In the genomic region with DNA sequence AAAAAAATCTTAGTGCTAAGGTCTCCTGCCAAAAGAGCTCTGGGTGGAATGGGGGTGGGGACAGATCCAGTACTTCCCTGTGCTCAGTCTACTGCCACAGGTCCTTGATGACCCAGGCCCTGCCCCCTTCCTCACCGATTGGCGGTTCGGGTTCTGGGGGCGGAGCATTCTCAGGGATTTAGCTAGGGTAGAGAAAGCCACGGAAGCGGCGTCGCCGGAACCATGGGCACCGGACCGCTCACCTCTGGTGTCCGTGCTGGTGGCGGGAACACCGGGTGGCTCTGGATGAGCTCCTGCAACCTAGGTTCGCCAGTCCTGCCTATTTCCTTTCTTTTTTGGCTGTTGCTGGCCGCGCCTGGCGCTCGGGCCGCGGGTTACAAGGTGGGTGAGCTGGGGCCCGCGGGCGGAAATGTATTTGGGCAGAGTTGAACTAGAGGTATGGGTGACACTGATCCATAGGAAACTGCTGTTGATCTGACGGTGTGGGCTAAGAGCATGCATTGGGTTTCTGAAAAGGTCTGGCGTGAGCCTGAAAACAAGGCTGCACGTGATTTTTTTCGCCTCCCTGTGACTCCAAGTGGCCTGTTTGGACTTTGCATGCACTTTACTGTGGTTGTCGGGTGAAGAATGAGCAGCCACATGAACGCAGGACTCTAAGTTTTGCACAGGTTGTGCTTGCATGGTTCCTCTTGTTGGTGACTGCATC, we compare ENCODE assay signal across 7 mouse cellular contexts. TPM values are rescaled to one million over a fixed set of nuclear protein-coding genes. Genes with fewer than 3 reads are reported as not detected.
DNase-seq lines count a peak whose midpoint lies in the region; ATAC-seq and TF ChIP-seq lines count a peak whose summit lies in the region.

A gene (plus strand): TSS at position 163 of the 706 bp plus-strand sequence.

- WGBS in embryonic facial prominence, embryonic 11.5 days = 1% methylated on average over 30 of the region's 30 CpGs
- under 1% methylated on average over 30 of the region's 30 CpGs for WGBS in kidney, adult 2 months
- 2% methylated on average over 30 of the region's 30 CpGs for WGBS in limb, embryonic 12.5 days
- under 1% methylated on average over 30 of the region's 30 CpGs for WGBS in midbrain, embryonic 15.5 days
- WGBS in spleen, adult 2 months = 1% methylated on average over 30 of the region's 30 CpGs

- H3K27ac ChIP-seq in embryonic facial prominence, embryonic 11.5 days (replicated peaks; ENCODE audit: low read depth, low read length) = no peak within 1 kb of the TSS
- H3K27ac ChIP-seq in kidney, adult 2 months (ENCODE audit: insufficient read depth, low read depth, low read length) = peak within 1 kb of the TSS; percentile 48
- 0 out of 2 replicates have a peak within 1 kb of the TSS, but pooled peaks have one; percentile 35 for H3K27ac ChIP-seq in limb, embryonic 12.5 days
- H3K27ac ChIP-seq in midbrain, embryonic 15.5 days = no peak within 1 kb of the TSS
- H3K27ac ChIP-seq in spleen, adult 2 months (ENCODE audit: insufficient read depth, low read length) = peak within 1 kb of the TSS; percentile 84

- peaks cover 2% of the 10 kb centered on the region; the same call in 1 of the 2 replicates for H3K36me3 ChIP-seq in embryonic facial prominence, embryonic 11.5 days (replicated peaks; ENCODE audit: control insufficient read depth, insufficient read depth, low read depth, low read length)
- H3K36me3 ChIP-seq in kidney, adult 2 months (ENCODE audit: control insufficient read depth, insufficient read depth, low read length) = no peaks in the 10 kb centered on the region
- H3K36me3 ChIP-seq in limb, embryonic 12.5 days = peaks cover 37% of the 10 kb centered on the region
- peaks cover 7% of the 10 kb centered on the region; the same call in 1 of the 2 replicates for H3K36me3 ChIP-seq in midbrain, embryonic 15.5 days (replicated peaks)
- H3K36me3 ChIP-seq in spleen, adult 2 months (ENCODE audit: control insufficient read depth, insufficient read depth, low read length) = peaks cover 20% of the 10 kb centered on the region

- peak; percentile 96 for DNase-seq in adrenal gland, postnatal 14 days
- DNase-seq in embryonic facial prominence, embryonic 11.5 days (ENCODE audit: low spot score) = peak; percentile 81
- DNase-seq in heart, adult 11 months = peak; percentile 100
- DNase-seq in kidney, adult 2 months = peak; percentile 98
- peak; percentile 75 to 89 for DNase-seq in spleen, adult 2 months (ENCODE audit: low read depth in 1 of 2, low spot score in 2 of 2)

- no peaks in the 10 kb centered on the region; the same call in 1 of the 2 replicates for H3K4me1 ChIP-seq in embryonic facial prominence, embryonic 11.5 days (ENCODE audit: control insufficient read depth, insufficient read depth, low read length)
- peaks cover 15% of the 10 kb centered on the region for H3K4me1 ChIP-seq in kidney, adult 2 months (ENCODE audit: control insufficient read depth, insufficient read depth, low read length)
- peaks cover 28% of the 10 kb centered on the region for H3K4me1 ChIP-seq in limb, embryonic 12.5 days (replicated peaks)
- peaks cover 37% of the 10 kb centered on the region for H3K4me1 ChIP-seq in midbrain, embryonic 15.5 days
- H3K4me1 ChIP-seq in spleen, adult 2 months (ENCODE audit: control insufficient read depth, insufficient read depth, insufficient read length) = peaks cover 25% of the 10 kb centered on the region; the same call in 1 of the 2 replicates

- TF ChIP-seq POLR2A in kidney, adult 2 months (IDR thresholded peaks at IDR 0.05; ENCODE audit: low read depth, low read length) = peak; percentile 87
- TF ChIP-seq POLR2A in spleen, adult 2 months (IDR thresholded peaks at IDR 0.05; ENCODE audit: low read depth, low read length) = peak; percentile 93

- no peaks in the 10 kb centered on the region for H3K27me3 ChIP-seq in embryonic facial prominence, embryonic 11.5 days (ENCODE audit: control insufficient read depth, insufficient read depth, low read length)
- H3K27me3 ChIP-seq in kidney, adult 2 months (replicated peaks; ENCODE audit: control insufficient read depth, insufficient read depth, low read length) = no peaks in the 10 kb centered on the region
- H3K27me3 ChIP-seq in limb, embryonic 12.5 days = no peaks in the 10 kb centered on the region
- H3K27me3 ChIP-seq in midbrain, embryonic 15.5 days (replicated peaks) = no peaks in the 10 kb centered on the region
- H3K27me3 ChIP-seq in spleen, adult 2 months (ENCODE audit: control insufficient read depth, insufficient read depth, low read length) = no peaks in the 10 kb centered on the region

- peak within 1 kb of the TSS; percentile 53 for H3K4me3 ChIP-seq in embryonic facial prominence, embryonic 11.5 days (ENCODE audit: low read depth, low read length)
- H3K4me3 ChIP-seq in kidney, adult 2 months (ENCODE audit: insufficient read depth, low read depth, low read length) = peak within 1 kb of the TSS; percentile 59
- peak within 1 kb of the TSS; percentile 66 for H3K4me3 ChIP-seq in limb, embryonic 12.5 days (replicated peaks)
- H3K4me3 ChIP-seq in midbrain, embryonic 15.5 days = peak within 1 kb of the TSS; percentile 68
- H3K4me3 ChIP-seq in spleen, adult 2 months (ENCODE audit: extremely low read depth, insufficient read depth, insufficient read length) = peak within 1 kb of the TSS; percentile 75

- peak; percentile 66 for ATAC-seq in embryonic facial prominence, embryonic 11.5 days (replicated peaks; ENCODE audit: insufficient number of reproducible peaks, low FRiP score, low TSS enrichment, low read depth)
- ATAC-seq in limb, embryonic 12.5 days (ENCODE audit: insufficient number of reproducible peaks, insufficient read depth, low FRiP score, low TSS enrichment, low read depth) = peak; percentile 57; the same call in 1 of the 2 replicates
- peak; percentile 85 for ATAC-seq in midbrain, embryonic 15.5 days (replicated peaks)

- TF ChIP-seq CTCF in kidney, adult 2 months (conservative IDR thresholded peaks at IDR 0.05; ENCODE audit: insufficient read depth, insufficient read length, low read depth, low read length) = peak; percentile 44
- no peak for TF ChIP-seq CTCF in spleen, adult 2 months (IDR thresholded peaks at IDR 0.05; ENCODE audit: extremely low read depth, insufficient read depth, insufficient read length, insufficient replicate concordance)

- H3K4me2 ChIP-seq in embryonic facial prominence, embryonic 11.5 days (ENCODE audit: low read depth, low read length) = peak within 1 kb of the TSS; percentile 60
- H3K4me2 ChIP-seq in limb, embryonic 12.5 days = peak within 1 kb of the TSS; percentile 85
- peak within 1 kb of the TSS; percentile 98 for H3K4me2 ChIP-seq in midbrain, embryonic 15.5 days

- peak within 1 kb of the TSS; percentile 68 for H3K9ac ChIP-seq in embryonic facial prominence, embryonic 11.5 days (replicated peaks; ENCODE audit: low read length)
- peak within 1 kb of the TSS; percentile 70 for H3K9ac ChIP-seq in limb, embryonic 12.5 days (replicated peaks)
- peak within 1 kb of the TSS; percentile 65 for H3K9ac ChIP-seq in midbrain, embryonic 15.5 days

- H3K9me3 ChIP-seq in embryonic facial prominence, embryonic 11.5 days (replicated peaks; ENCODE audit: control insufficient read depth, low read length) = no peaks in the 10 kb centered on the region
- H3K9me3 ChIP-seq in limb, embryonic 12.5 days = no peaks in the 10 kb centered on the region
- H3K9me3 ChIP-seq in midbrain, embryonic 15.5 days = no peaks in the 10 kb centered on the region

RNA-seq across cellular contexts. Expression of the gene that starts here (rescaled TPM):
- 49.8 and 56.3 TPM in 2 replicates for total RNA-seq in adrenal gland, postnatal 14 days (2021)
- 19.5 and 21.9 TPM in 2 replicates for polyA plus RNA-seq in embryonic facial prominence, embryonic 11.5 days (2014; fragmentation: Nextera tagmentation; extraction: Ambion mirVana)
- polyA plus RNA-seq in kidney, adult 2 months (2012; rRNA removed) = 111 and 116 TPM in 2 replicates
- polyA plus RNA-seq in limb, embryonic 12.5 days (2016; fragmentation: Nextera tagmentation; extraction: Ambion mirVana) = 24.2 and 28.4 TPM in 2 replicates
- 19.8 and 20.0 TPM in 2 replicates for polyA plus RNA-seq in midbrain, embryonic 15.5 days (2015; fragmentation: Nextera tagmentation; extraction: Ambion mirVana)
- polyA plus RNA-seq in spleen, adult 2 months (2012; rRNA removed) = 163 and 165 TPM in 2 replicates

Comparison
In these comparisons a context has a peak if more than half of its experiments do, and no peak if none do; other contexts are left out.
1. H3K27ac ChIP-seq: peak in kidney, adult 2 months (single experiment), limb, embryonic 12.5 days (single experiment) and spleen, adult 2 months (single experiment); none in embryonic facial prominence, embryonic 11.5 days (single experiment) and midbrain, embryonic 15.5 days (single experiment).
2. Peak in every context shown above with its lines, with median percentiles within 50 percentile points of each other: DNase-seq, ATAC-seq, H3K4me2 ChIP-seq, H3K4me3 ChIP-seq and H3K9ac ChIP-seq.